Mouse (Mus musculus) forebrain, embryonic 15.5 days (tissue): Measurements from ENCODE around the gene Gpcpd1. TPM values are rescaled to one million over a fixed set of nuclear protein-coding genes. Genes with fewer than 3 reads are reported as not detected.

Source experiments
- ATAC-seq: fragments of 200-750 bp; cut with Nextera tagmentation; replicated peaks from 2 replicates; pipeline ENCODE4 v1.8.0; 2017; ENCODE audit warnings: mild to moderate bottlenecking, moderate TSS enrichment, moderate library complexity
- H3K27ac ChIP-seq: fragments of 300-500 bp; sonication (generic); replicated peaks from 2 replicates; pipeline ENCODE4 v1.5.1; 2015; ENCODE audit warnings: mild to moderate bottlenecking, inconsistent platforms
- H3K27me3 ChIP-seq: fragments of 300-500 bp; sonication (generic); 2 replicates; pipeline ENCODE4 v1.6.1; 2015; ENCODE audit warnings: inconsistent platforms
- H3K36me3 ChIP-seq: fragments of 300-500 bp; sonication (generic); 2 replicates; pipeline ENCODE4 v1.6.1; 2015; ENCODE audit warnings: mild to moderate bottlenecking, inconsistent platforms
- H3K4me1 ChIP-seq: fragments of 300-500 bp; sonication (generic); 2 replicates; pipeline ENCODE4 v1.6.1; 2015; ENCODE audit warnings: inconsistent platforms
- H3K4me2 ChIP-seq: fragments of 300-500 bp; sonication (generic); replicated peaks from 2 replicates; pipeline ENCODE4 v1.6.1; 2015; ENCODE audit warnings: mild to moderate bottlenecking, inconsistent platforms
- H3K4me3 ChIP-seq: fragments of 300-500 bp; sonication (generic); 2 replicates; pipeline ENCODE4 v1.5.1; 2015; ENCODE audit warnings: mild to moderate bottlenecking, inconsistent platforms
- H3K9ac ChIP-seq: fragments of 300-500 bp; sonication (generic); replicated peaks from 2 replicates; pipeline ENCODE4 v1.6.1; 2015; ENCODE audit warnings: mild to moderate bottlenecking, inconsistent platforms
- H3K9me3 ChIP-seq: fragments of 300-500 bp; sonication (generic); 2 replicates; pipeline ENCODE4 v1.6.1; 2016; ENCODE audit warnings: inconsistent platforms
- WGBS: fragments of 180-500 bp; shearing (Covaris S2); methylation state at CpG from one replicate; pipeline ENCODE4 v1.1.7; 2015; ENCODE audit warnings: mixed read lengths; 5-methylcytosine and 5-hydroxymethylcytosine counted together
- polyA plus RNA-seq: library from polyadenylated mRNA; unstranded; fragments of >200 nt; fragmentation: Nextera tagmentation; extraction: Ambion mirVana; gene quantifications from 2 replicates; pipeline ENCODE4 v1.2.1, GENCODE M21; 2015

Gpcpd1 gene
- polyA plus RNA-seq, 1 experiment from 2014 or later: 85.7 TPM

- Histone ChIP-seq H3K4me1 (0 out of 2 replicates have a peak, but pooled peaks cover 9% of the 10 kb centered on the region), H3K4me2 (no peak overlapping the region), H3K36me3 (no peaks in the 10 kb centered on the region), H3K9me3 (no peaks in the 10 kb centered on the region), H3K27me3 (no peaks in the 10 kb centered on the region), H3K4me3 (no peak overlapping the region), H3K9ac (no peak overlapping the region), H3K27ac (no peak overlapping the region)
- ATAC-seq: no peak
- WGBS: 67% methylated on average over 12 of the region's 12 CpGs
These were observed 74.0 kb downstream of the Gpcpd1 start for GRCm38 (mm10) chr2:132513371-132514181.

- 63% methylated on average over 11 of the region's 11 CpGs for WGBS
- Histone ChIP-seq H3K9me3 (no peaks in the 10 kb centered on the region), H3K9ac (no peak overlapping the region), H3K4me2 (no peak overlapping the region), H3K4me3 (no peak overlapping the region), H3K4me1 (0 out of 2 replicates have a peak, but pooled peaks cover 9% of the 10 kb centered on the region), H3K27me3 (no peaks in the 10 kb centered on the region), H3K36me3 (no peaks in the 10 kb centered on the region), H3K27ac (no peak overlapping the region)
- ATAC-seq: no peak
These were observed 74.6 kb downstream of the Gpcpd1 start for GRCm38 (mm10) chr2:132512977-132513351.

- Histone ChIP-seq H3K27me3 (no peaks in the 10 kb centered on the region), H3K9ac (no peak overlapping the region), H3K4me1 (0 out of 2 replicates have a peak, but pooled peaks cover 9% of the 10 kb centered on the region), H3K4me3 (no peak overlapping the region), H3K9me3 (no peaks in the 10 kb centered on the region), H3K4me2 (no peak overlapping the region), H3K36me3 (no peaks in the 10 kb centered on the region), H3K27ac (no peak overlapping the region)
- no peak for ATAC-seq
- 52% methylated on average over 19 of the region's 19 CpGs for WGBS
These were observed 75.2 kb downstream of the Gpcpd1 start for GRCm38 (mm10) chr2:132512051-132512976.

GRCm38 (mm10) chr2:132511011-132511818, 76.3 kb downstream of the Gpcpd1 start:
- Histone ChIP-seq H3K9me3 (no peaks in the 10 kb centered on the region), H3K4me2 (no peak overlapping the region), H3K36me3 (no peaks in the 10 kb centered on the region), H3K27ac (no peak overlapping the region), H3K27me3 (no peaks in the 10 kb centered on the region), H3K9ac (no peak overlapping the region), H3K4me1 (0 out of 2 replicates have a peak, but pooled peaks cover 9% of the 10 kb centered on the region), H3K4me3 (no peak overlapping the region)
- WGBS: 92% methylated on average over 5 of the region's 7 CpGs
- no peak for ATAC-seq

- H3K9me3 ChIP-seq: no peaks in the 10 kb centered on the region
- no peak overlapping the region for H3K4me2 ChIP-seq
- no peak for ATAC-seq
- no peaks in the 10 kb centered on the region for H3K36me3 ChIP-seq
- H3K27me3 ChIP-seq: no peaks in the 10 kb centered on the region
- H3K4me3 ChIP-seq: no peak overlapping the region
- 91% methylated on average over 1 of the region's 1 CpGs for WGBS
- no peak overlapping the region for H3K27ac ChIP-seq
- H3K4me1 ChIP-seq: 0 out of 2 replicates have a peak, but pooled peaks cover 9% of the 10 kb centered on the region
- no peak overlapping the region for H3K9ac ChIP-seq
These were observed 77.8 kb downstream of the Gpcpd1 start for GRCm38 (mm10) chr2:132509714-132510113.

- Histone ChIP-seq H3K4me3 (no peak overlapping the region), H3K9me3 (no peaks in the 10 kb centered on the region), H3K27ac (no peak overlapping the region), H3K4me1 (0 out of 2 replicates have a peak, but pooled peaks cover 9% of the 10 kb centered on the region), H3K27me3 (no peaks in the 10 kb centered on the region), H3K4me2 (no peak overlapping the region), H3K9ac (no peak overlapping the region), H3K36me3 (no peaks in the 10 kb centered on the region)
- no peak for ATAC-seq
- WGBS: 74% methylated on average over 9 of the region's 9 CpGs
These were observed 78.3 kb downstream of the Gpcpd1 start for GRCm38 (mm10) chr2:132509261-132509660.

GRCm38 (mm10) chr2:132507521-132507920, 80.0 kb downstream of the Gpcpd1 start:
- no peak overlapping the region for H3K9ac ChIP-seq
- WGBS: 63% methylated on average over 6 of the region's 6 CpGs
- H3K27ac ChIP-seq: no peak overlapping the region
- no peak overlapping the region for H3K4me3 ChIP-seq
- H3K9me3 ChIP-seq: no peaks in the 10 kb centered on the region
- H3K4me1 ChIP-seq: no peaks in the 10 kb centered on the region
- no peak for ATAC-seq
- no peaks in the 10 kb centered on the region for H3K36me3 ChIP-seq
- no peak overlapping the region for H3K4me2 ChIP-seq
- no peaks in the 10 kb centered on the region for H3K27me3 ChIP-seq

GRCm38 (mm10) chr2:132507091-132507490, 80.4 kb downstream of the Gpcpd1 start:
- no peaks in the 10 kb centered on the region for H3K36me3 ChIP-seq
- no peak overlapping the region for H3K27ac ChIP-seq
- H3K9me3 ChIP-seq: no peaks in the 10 kb centered on the region
- H3K4me3 ChIP-seq: no peak overlapping the region
- 59% methylated on average over 14 of the region's 14 CpGs for WGBS
- no peaks in the 10 kb centered on the region for H3K27me3 ChIP-seq
- ATAC-seq: no peak
- no peaks in the 10 kb centered on the region for H3K4me1 ChIP-seq
- no peak overlapping the region for H3K9ac ChIP-seq
- H3K4me2 ChIP-seq: no peak overlapping the region

- Histone ChIP-seq H3K4me3 (no peak overlapping the region), H3K27me3 (no peaks in the 10 kb centered on the region), H3K4me1 (no peaks in the 10 kb centered on the region), H3K9me3 (no peaks in the 10 kb centered on the region), H3K9ac (no peak overlapping the region), H3K4me2 (no peak overlapping the region), H3K27ac (no peak overlapping the region), H3K36me3 (no peaks in the 10 kb centered on the region)
- 89% methylated on average over 6 of the region's 6 CpGs for WGBS
- no peak for ATAC-seq
These were observed 81.7 kb downstream of the Gpcpd1 start for GRCm38 (mm10) chr2:132505828-132506227.

GRCm38 (mm10) chr2:132498344-132498743, 89.2 kb downstream of the Gpcpd1 start:
- Histone ChIP-seq H3K27ac (no peak overlapping the region), H3K36me3 (no peaks in the 10 kb centered on the region), H3K9ac (no peak overlapping the region), H3K4me2 (no peak overlapping the region), H3K4me1 (no peaks in the 10 kb centered on the region), H3K9me3 (no peaks in the 10 kb centered on the region), H3K4me3 (no peak overlapping the region), H3K27me3 (no peaks in the 10 kb centered on the region)
- whole genome bisulfite sequencing: 87% methylated on average over 3 of the region's 3 CpGs
- ATAC-seq: no peak

GRCm38 (mm10) chr2:132497412-132498135, 90.0 kb downstream of the Gpcpd1 start:
- Histone ChIP-seq H3K27ac (no peak overlapping the region), H3K36me3 (no peaks in the 10 kb centered on the region), H3K27me3 (no peaks in the 10 kb centered on the region), H3K4me2 (no peak overlapping the region), H3K4me1 (no peaks in the 10 kb centered on the region), H3K4me3 (no peak overlapping the region), H3K9ac (no peak overlapping the region), H3K9me3 (no peaks in the 10 kb centered on the region)
- peak; percentile 68 for ATAC-seq
- WGBS: 82% methylated on average over 7 of the region's 7 CpGs
